Mouse (Mus musculus) testis, adult 2 months (tissue): Measurements from ENCODE around the gene Epx.

Experiments
- CTCF ChIP-seq: fragments of 200-500 bp; IDR thresholded peaks from 2 replicates; pipeline ENCODE4 v1.5.1; 2012; ENCODE audit warnings: low read depth, mild to moderate bottlenecking, inconsistent platforms, low read length, moderate library complexity; ENCODE audit not compliant: control insufficient read depth, insufficient read depth, insufficient replicate concordance
- POLR2A ChIP-seq: fragments of 200-500 bp; IDR thresholded peaks from 2 replicates; pipeline ENCODE4 v1.6.1; 2012; ENCODE audit warnings: low read depth, mild to moderate bottlenecking, inconsistent platforms, low read length, moderate library complexity; ENCODE audit not compliant: control insufficient read depth

DNA sequence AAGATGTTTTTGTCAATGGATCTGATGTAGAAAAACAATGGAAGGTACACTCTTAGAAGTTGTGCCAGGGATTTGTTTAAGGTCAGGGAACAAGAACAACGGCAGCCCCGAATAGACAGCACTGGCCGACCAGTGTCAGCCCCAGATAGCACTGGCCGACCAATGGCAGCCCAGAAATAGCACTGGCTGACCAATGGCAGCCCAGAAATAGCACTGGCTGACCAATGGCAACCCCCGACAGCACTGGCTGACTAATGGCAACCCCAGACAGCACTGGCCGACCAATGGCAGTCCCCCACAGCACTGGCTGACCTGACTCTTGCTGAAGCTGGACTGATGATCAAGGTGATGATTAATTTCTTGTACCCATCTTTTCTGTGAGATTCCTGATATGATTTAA, 27.5 kb downstream of the Epx start:
- TF ChIP-seq POLR2A (no peak), CTCF (no peak)
